Mouse (Mus musculus) hindbrain, embryonic 14.5 days (tissue): ENCODE measurements at regions not wholly inside any gene's neighbourhood (a gene's known extent, or its start where the extent isn't known, plus 50 kb on each side); places are given as distances from the start of the nearest gene placed in this dataset.

Source experiments
- ATAC-seq: fragments of 200-750 bp; cut with Nextera tagmentation; 2 replicates; pipeline ENCODE4 v1.8.0; 2017; ENCODE audit warnings: moderate number of reproducible peaks, mild to moderate bottlenecking, moderate TSS enrichment, moderate library complexity; ENCODE audit not compliant: low FRiP score
- DNase-seq: peaks from one replicate; pipeline ENCODE4 v3.0.0-alpha.2; 2015; ENCODE audit warnings: low spot score
- H3K27ac ChIP-seq: fragments of 300-500 bp; sonication (generic); 2 replicates; pipeline ENCODE4 v1.5.1; 2014; ENCODE audit warnings: mild to moderate bottlenecking, moderate library complexity
- H3K27me3 ChIP-seq: fragments of 300-500 bp; sonication (generic); 2 replicates; pipeline ENCODE4 v1.6.1; 2014; ENCODE audit warnings: mild to moderate bottlenecking, low read length, mixed read lengths; ENCODE audit not compliant: control insufficient read depth, insufficient read depth
- H3K36me3 ChIP-seq: fragments of 300-500 bp; sonication (generic); replicated peaks from 2 replicates; pipeline ENCODE4 v1.6.1; 2014; ENCODE audit not compliant: control insufficient read depth, insufficient read depth
- H3K4me1 ChIP-seq: fragments of 300-500 bp; sonication (generic); replicated peaks from 2 replicates; pipeline ENCODE4 v1.6.1; 2014; ENCODE audit warnings: antibody characterized with exemption, low read length, mixed read lengths; ENCODE audit not compliant: control insufficient read depth, insufficient read depth
- H3K4me2 ChIP-seq: fragments of 300-500 bp; sonication (generic); replicated peaks from 2 replicates; pipeline ENCODE4 v1.6.1; 2014; ENCODE audit warnings: mild to moderate bottlenecking, moderate library complexity
- H3K4me3 ChIP-seq: fragments of 300-500 bp; sonication (generic); replicated peaks from 2 replicates; pipeline ENCODE4 v1.5.1; 2014; ENCODE audit warnings: mild to moderate bottlenecking, low read length
- H3K9ac ChIP-seq: fragments of 300-500 bp; sonication (generic); 2 replicates; pipeline ENCODE4 v1.6.1; 2014
- H3K9me3 ChIP-seq: fragments of 300-500 bp; sonication (generic); 2 replicates; pipeline ENCODE4 v1.6.1; 2016; ENCODE audit warnings: low read length; ENCODE audit not compliant: control insufficient read depth
- WGBS: fragments of 180-500 bp; shearing (Covaris S2); extraction: QIAGEN DNeasy Blood & Tissue Kit; methylation state at CpG from one replicate; pipeline ENCODE4 v1.1.7; 2014; 5-methylcytosine and 5-hydroxymethylcytosine counted together

DNA sequence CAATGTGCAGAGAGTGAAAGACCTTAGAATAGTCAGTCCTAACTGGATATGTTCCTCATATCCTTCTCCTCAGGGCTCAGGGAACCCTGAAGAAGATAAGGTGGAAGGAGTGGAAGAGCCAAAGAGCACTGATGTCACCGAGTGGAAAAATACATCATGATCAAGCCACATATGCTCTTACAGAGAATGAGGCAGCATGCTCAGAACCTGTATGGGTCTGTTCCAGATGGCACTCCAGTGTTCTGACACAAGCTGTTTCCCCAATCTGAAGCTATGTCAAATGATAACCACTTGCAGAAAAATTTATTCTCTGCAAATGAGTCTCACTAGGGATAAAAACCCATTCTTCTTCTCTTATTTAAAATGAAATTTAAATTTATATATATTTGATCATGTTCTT lies 572.6 kb upstream of the Robo2 start:
- Histone ChIP-seq H3K27me3 (no peaks in the 10 kb centered on the region), H3K9ac (no peak overlapping the region), H3K4me3 (no peak overlapping the region), H3K4me2 (no peak overlapping the region), H3K9me3 (no peaks in the 10 kb centered on the region), H3K36me3 (no peaks in the 10 kb centered on the region), H3K27ac (no peak overlapping the region), H3K4me1 (no peaks in the 10 kb centered on the region)
- ATAC-seq (no peak), DNase-seq (no peak)
- 97% methylated on average over 1 of the region's 1 CpGs for WGBS

DNA sequence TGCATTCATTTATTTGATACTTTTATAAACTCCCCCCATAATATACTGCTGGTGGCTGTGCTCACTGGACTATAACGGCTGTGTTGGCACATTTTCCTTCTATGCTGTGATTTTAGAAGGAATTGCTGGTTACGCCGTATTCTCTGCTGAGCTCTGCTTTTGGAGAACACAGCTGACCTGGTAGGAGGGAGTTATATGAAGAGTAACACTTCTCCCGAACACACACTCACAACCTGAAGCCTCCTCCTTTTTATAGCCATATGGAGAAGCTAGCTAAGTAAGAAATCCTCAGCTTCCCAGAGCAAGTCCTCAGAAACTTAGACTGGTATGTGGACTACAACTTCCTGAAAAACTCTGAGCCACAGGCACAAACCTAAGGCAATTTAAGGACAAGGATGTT lies 554.5 kb upstream of the Robo2 start:
- no peak overlapping the region for H3K9ac ChIP-seq
- H3K27ac ChIP-seq: no peak overlapping the region
- 89% methylated on average over 4 of the region's 4 CpGs for WGBS
- ATAC-seq: no peak
- H3K4me1 ChIP-seq: no peaks in the 10 kb centered on the region
- no peak for DNase-seq
- no peaks in the 10 kb centered on the region for H3K36me3 ChIP-seq
- no peak overlapping the region for H3K4me3 ChIP-seq
- no peaks in the 10 kb centered on the region for H3K9me3 ChIP-seq
- H3K27me3 ChIP-seq: no peaks in the 10 kb centered on the region
- no peak overlapping the region for H3K4me2 ChIP-seq

- WGBS: 82% methylated on average over 4 of the region's 4 CpGs
- DNase-seq: no peak
Measured at GRCm38 (mm10) chr16:74929739-74930138, 518.1 kb upstream of the Robo2 start.

DNA sequence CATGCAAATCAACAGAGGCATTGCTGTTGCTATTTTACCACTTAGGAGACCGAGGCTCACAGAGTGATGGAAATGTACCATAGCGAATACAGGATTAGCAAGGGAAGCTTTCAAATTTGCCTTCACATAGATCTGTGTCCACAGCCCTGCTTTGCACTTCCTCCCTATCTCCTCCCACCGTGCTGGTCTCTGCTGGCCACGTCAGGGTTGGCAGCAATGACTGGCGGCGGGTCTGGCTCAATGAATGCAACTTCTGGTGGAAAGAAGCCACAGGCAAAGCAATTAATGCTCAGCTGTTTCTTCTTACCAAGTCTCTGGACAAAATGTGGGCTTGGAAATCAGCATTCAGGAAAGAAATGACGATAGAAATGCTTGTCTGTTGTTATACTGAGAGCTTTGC lies 489.2 kb upstream of the Robo2 start:
- 56% methylated on average over 7 of the region's 7 CpGs for WGBS
- H3K9ac ChIP-seq: no peak overlapping the region
- DNase-seq (no peak), ATAC-seq (no peak)
- no peak overlapping the region for H3K4me3 ChIP-seq
- H3K36me3 ChIP-seq: no peaks in the 10 kb centered on the region
- no peaks in the 10 kb centered on the region for H3K27me3 ChIP-seq
- no peak overlapping the region for H3K27ac ChIP-seq
- no peaks in the 10 kb centered on the region for H3K4me1 ChIP-seq
- H3K4me2 ChIP-seq: no peak overlapping the region
- H3K9me3 ChIP-seq: no peaks in the 10 kb centered on the region

More at GRCm38 (mm10) chr16:74929739-74930138, 518.1 kb upstream of the Robo2 start:
- Histone ChIP-seq H3K4me2 (no peak overlapping the region), H3K27me3 (no peaks in the 10 kb centered on the region), H3K9ac (no peak overlapping the region), H3K4me1 (no peaks in the 10 kb centered on the region), H3K4me3 (no peak overlapping the region), H3K27ac (no peak overlapping the region), H3K36me3 (no peaks in the 10 kb centered on the region), H3K9me3 (no peaks in the 10 kb centered on the region)
- no peak for ATAC-seq

DNA sequence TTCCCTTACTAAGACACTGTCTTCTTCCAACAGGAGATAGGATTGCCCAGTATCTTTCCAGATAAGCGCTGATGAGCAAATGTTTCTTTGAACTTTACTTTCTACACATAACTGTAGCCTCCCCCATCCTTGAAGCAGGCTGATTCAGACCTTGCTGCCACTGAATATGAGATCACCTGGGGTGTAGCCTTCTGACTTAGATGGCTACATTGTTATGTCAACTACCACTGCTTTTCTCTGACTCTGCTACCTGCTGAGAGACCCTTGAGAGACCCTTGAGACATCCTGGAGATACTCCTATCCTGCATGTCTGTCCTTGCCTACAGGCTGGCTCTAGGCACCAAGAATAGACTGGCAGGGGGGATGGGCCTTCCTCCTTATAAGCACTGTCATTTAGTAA lies 476.1 kb upstream of the Robo2 start:
- ATAC-seq: no peak
- no peak overlapping the region for H3K4me2 ChIP-seq
- 22% methylated on average over 1 of the region's 1 CpGs for WGBS
- H3K9me3 ChIP-seq: no peaks in the 10 kb centered on the region
- H3K4me3 ChIP-seq: no peak overlapping the region
- H3K36me3 ChIP-seq: no peaks in the 10 kb centered on the region
- no peak overlapping the region for H3K9ac ChIP-seq
- H3K4me1 ChIP-seq: no peaks in the 10 kb centered on the region
- DNase-seq: no peak
- H3K27ac ChIP-seq: no peak overlapping the region
- H3K27me3 ChIP-seq: no peaks in the 10 kb centered on the region

GRCm38 (mm10) chr16:74878603-74879002 lies 467.0 kb upstream of the Robo2 start:
- WGBS: 90% methylated on average over 3 of the region's 3 CpGs
- DNase-seq: no peak
- H3K4me3 ChIP-seq: no peak overlapping the region

DNA sequence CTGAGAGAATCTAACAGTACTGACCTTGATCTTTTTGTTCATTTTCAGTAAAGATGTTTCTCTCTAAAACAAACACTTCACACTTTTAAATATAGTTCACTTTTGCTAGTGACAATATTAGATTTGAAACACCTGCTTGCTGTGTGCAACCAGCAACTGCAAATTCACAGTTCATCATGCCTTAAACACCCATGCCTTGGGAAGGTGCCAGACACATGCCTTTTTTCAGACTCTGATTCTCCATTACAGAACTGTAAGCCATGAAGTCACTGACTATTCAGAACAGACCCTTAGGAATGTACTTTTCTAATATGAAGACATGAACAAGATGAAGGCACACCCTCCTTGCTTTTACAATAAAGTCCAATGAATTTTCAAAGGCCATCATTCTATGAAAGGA lies 462.1 kb upstream of the Robo2 start:
- H3K9me3 ChIP-seq: no peaks in the 10 kb centered on the region
- no peak overlapping the region for H3K9ac ChIP-seq
- no peak for DNase-seq
- no peak overlapping the region for H3K4me2 ChIP-seq
- no peaks in the 10 kb centered on the region for H3K27me3 ChIP-seq
- H3K4me3 ChIP-seq: no peak overlapping the region
- H3K27ac ChIP-seq: no peak overlapping the region
- H3K36me3 ChIP-seq: no peaks in the 10 kb centered on the region
- no peak for ATAC-seq
- no peaks in the 10 kb centered on the region for H3K4me1 ChIP-seq

More at GRCm38 (mm10) chr16:74878603-74879002, 467.0 kb upstream of the Robo2 start:
- no peak for ATAC-seq
- Histone ChIP-seq H3K27me3 (no peaks in the 10 kb centered on the region), H3K9me3 (no peaks in the 10 kb centered on the region), H3K36me3 (no peaks in the 10 kb centered on the region), H3K27ac (no peak overlapping the region), H3K4me1 (no peaks in the 10 kb centered on the region), H3K4me2 (no peak overlapping the region), H3K9ac (no peak overlapping the region)

DNA sequence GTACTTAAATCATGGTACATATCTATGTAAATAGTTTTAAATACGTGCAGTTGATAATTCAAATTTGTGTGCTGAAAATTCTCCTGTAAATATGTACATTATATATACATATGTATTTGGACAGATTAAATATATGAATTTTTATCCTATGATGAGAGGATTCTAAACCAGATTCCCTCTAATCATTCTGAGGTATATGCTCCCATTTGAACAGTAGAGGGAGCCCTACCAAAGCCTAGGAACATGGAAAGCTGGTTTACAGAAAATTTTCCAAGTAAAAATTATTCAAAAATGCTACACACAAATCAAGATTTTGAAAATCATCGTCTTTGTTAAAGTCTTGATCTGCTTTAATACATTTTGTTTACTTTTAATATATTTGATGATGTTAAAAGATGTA lies 446.1 kb upstream of the Robo2 start:
- 25% methylated on average over 2 of the region's 2 CpGs for WGBS
- H3K9me3 ChIP-seq: no peaks in the 10 kb centered on the region
- DNase-seq (peak; percentile 69), ATAC-seq (no peak)
- H3K36me3 ChIP-seq: no peaks in the 10 kb centered on the region
- no peaks in the 10 kb centered on the region for H3K27me3 ChIP-seq
- H3K9ac ChIP-seq: no peak overlapping the region
- no peak overlapping the region for H3K27ac ChIP-seq
- H3K4me3 ChIP-seq: no peak overlapping the region
- H3K4me1 ChIP-seq: no peaks in the 10 kb centered on the region
- H3K4me2 ChIP-seq: no peak overlapping the region

DNA sequence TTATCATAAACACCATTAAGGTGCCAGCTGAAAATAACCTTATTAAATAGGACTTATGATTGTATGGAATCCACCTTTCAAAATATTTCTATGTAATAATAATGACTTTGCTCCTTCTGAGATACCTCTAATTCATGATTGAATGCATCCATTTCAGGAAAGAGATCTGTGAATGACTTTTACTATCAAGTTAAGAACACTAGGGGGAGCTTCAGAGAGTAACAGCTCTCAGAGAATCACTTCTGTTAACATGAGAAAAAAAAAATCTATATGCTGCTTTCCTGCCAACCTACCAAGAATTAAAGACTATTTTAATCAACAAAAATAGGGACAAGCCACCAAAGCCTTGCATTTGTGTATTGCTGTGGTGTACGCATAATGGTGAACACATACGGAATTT lies 428.4 kb upstream of the Robo2 start:
- H3K9ac ChIP-seq: no peak overlapping the region

GRCm38 (mm10) chr16:74814386-74814785 lies 402.8 kb upstream of the Robo2 start:
- DNase-seq: no peak
- Histone ChIP-seq H3K4me3 (no peak overlapping the region), H3K4me2 (no peak overlapping the region), H3K9ac (no peak overlapping the region), H3K27me3 (no peaks in the 10 kb centered on the region), H3K9me3 (no peaks in the 10 kb centered on the region), H3K36me3 (no peaks in the 10 kb centered on the region), H3K4me1 (no peaks in the 10 kb centered on the region), H3K27ac (no peak overlapping the region)
- ATAC-seq: no peak
- WGBS: 45% methylated on average over 3 of the region's 3 CpGs

More for the DNA sequence above, 428.4 kb upstream of the Robo2 start:
- H3K36me3 ChIP-seq: no peaks in the 10 kb centered on the region
- H3K27ac ChIP-seq: no peak overlapping the region
- H3K4me2 ChIP-seq: no peak overlapping the region
- H3K9me3 ChIP-seq: no peaks in the 10 kb centered on the region
- no peaks in the 10 kb centered on the region for H3K27me3 ChIP-seq
- ATAC-seq (no peak), DNase-seq (no peak)
- no peak overlapping the region for H3K4me3 ChIP-seq
- no peaks in the 10 kb centered on the region for H3K4me1 ChIP-seq
- 96% methylated on average over 2 of the region's 2 CpGs for WGBS
